Mouse (Mus musculus) frontal cortex, adult 2 months (tissue): Measurements from ENCODE around the gene Prkag1. TPM values are rescaled to one million over a fixed set of nuclear protein-coding genes. Genes with fewer than 3 reads are reported as not detected.

Source experiments
- DNase-seq, 2 experiments: peaks; one replicate each; pipeline ENCODE4 v3.0.0; 2022; ENCODE audit warnings: low spot score in 1 of 2; ENCODE audit errors: extremely low spot score in 1 of 2
- polyA plus RNA-seq: library from polyadenylated mRNA; depleted of rRNA; stranded (reverse); fragments of >200 nt; gene quantifications from 2 replicates; pipeline ENCODE4 v1.2.3, GENCODE M21; 2012; rRNA removed

Prkag1 gene
- polyA plus RNA-seq, 1 experiment: 74.0 TPM

- no peak for DNase-seq
These were observed 54.9 kb downstream of the Prkag1 start for GRCm38 (mm10) chr15:98776280-98777004.

GRCm38 (mm10) chr15:98775533-98775932 lies 55.8 kb downstream of the Prkag1 start:
- no peak for DNase-seq

- no peak for DNase-seq
These were observed 57.2 kb downstream of the Prkag1 start for GRCm38 (mm10) chr15:98774096-98774495.

- no peak for DNase-seq
These were observed 58.7 kb downstream of the Prkag1 start for GRCm38 (mm10) chr15:98772511-98773211.

- no peak for DNase-seq
These were observed 59.4 kb downstream of the Prkag1 start for GRCm38 (mm10) chr15:98771813-98772425.

- DNase-seq: no peak
These were observed 63.1 kb downstream of the Prkag1 start for GRCm38 (mm10) chr15:98768259-98768658.

- no peak for DNase-seq
These were observed 65.4 kb downstream of the Prkag1 start for GRCm38 (mm10) chr15:98765929-98766328.

Other genes starting within 250 kb of the Prkag1 start
- 40.3 and 45.6 TPM in 2 replicates for gene Adcy6, start 221.4 kb downstream of the Prkag1 start, polyA plus RNA-seq
- gene Cacnb3, start 200.7 kb downstream of the Prkag1 start, polyA plus RNA-seq: 377 and 417 TPM in 2 replicates
- 56.2 and 63.3 TPM in 2 replicates for gene Ddx23, start 168.6 kb downstream of the Prkag1 start, polyA plus RNA-seq
- gene Rnd1, start 154.1 kb downstream of the Prkag1 start, polyA plus RNA-seq: 25.4 and 25.5 TPM in 2 replicates
- 6.4 and 7.7 TPM in 2 replicates for gene Ccdc65, start 123.3 kb downstream of the Prkag1 start, polyA plus RNA-seq
- gene Fkbp11, start 103.3 kb downstream of the Prkag1 start, polyA plus RNA-seq: 2.9 and 3.5 TPM in 2 replicates
- gene Arf3, start 68.3 kb downstream of the Prkag1 start, polyA plus RNA-seq: 678 and 795 TPM in 2 replicates
- 6.3 and 6.8 TPM in 2 replicates for gene Wnt10b, start 53.4 kb downstream of the Prkag1 start, polyA plus RNA-seq
- gene Wnt1, start 41.7 kb downstream of the Prkag1 start, polyA plus RNA-seq: 0.10 and 0.25 TPM in 2 replicates
- 764 and 849 TPM in 2 replicates for gene Ddn, start 22.0 kb downstream of the Prkag1 start, polyA plus RNA-seq
- 47.0 and 48.6 TPM in 2 replicates for gene Kmt2d, start 39.7 kb upstream of the Prkag1 start, polyA plus RNA-seq
- 17.6 and 19.2 TPM in 2 replicates for gene Rhebl1, start 63.0 kb upstream of the Prkag1 start, polyA plus RNA-seq
- 0.44 and 0.80 TPM in 2 replicates for gene Dhh, start 67.0 kb upstream of the Prkag1 start, polyA plus RNA-seq
- 30.5 and 33.6 TPM in 2 replicates for gene Lmbr1l, start 86.7 kb upstream of the Prkag1 start, polyA plus RNA-seq
- 1,157 and 1,186 TPM in 2 replicates for gene Tuba1b, start 103.0 kb upstream of the Prkag1 start, polyA plus RNA-seq
- gene Gm49450, start 122.0 kb upstream of the Prkag1 start, polyA plus RNA-seq: 0.17 and 3.5 TPM in 2 replicates
- gene Tuba1a, start 122.2 kb upstream of the Prkag1 start, polyA plus RNA-seq: 1,817 and 1,854 TPM in 2 replicates
- gene Tuba1c, start 198.4 kb upstream of the Prkag1 start, polyA plus RNA-seq: 5.8 and 10.6 TPM in 2 replicates
- 0.69 and 0.90 TPM in 2 replicates for gene Prph, start 223.7 kb upstream of the Prkag1 start, polyA plus RNA-seq
- gene Troap, start 243.1 kb upstream of the Prkag1 start, polyA plus RNA-seq: 0.62 and 1.3 TPM in 2 replicates